In the genomic region with DNA sequence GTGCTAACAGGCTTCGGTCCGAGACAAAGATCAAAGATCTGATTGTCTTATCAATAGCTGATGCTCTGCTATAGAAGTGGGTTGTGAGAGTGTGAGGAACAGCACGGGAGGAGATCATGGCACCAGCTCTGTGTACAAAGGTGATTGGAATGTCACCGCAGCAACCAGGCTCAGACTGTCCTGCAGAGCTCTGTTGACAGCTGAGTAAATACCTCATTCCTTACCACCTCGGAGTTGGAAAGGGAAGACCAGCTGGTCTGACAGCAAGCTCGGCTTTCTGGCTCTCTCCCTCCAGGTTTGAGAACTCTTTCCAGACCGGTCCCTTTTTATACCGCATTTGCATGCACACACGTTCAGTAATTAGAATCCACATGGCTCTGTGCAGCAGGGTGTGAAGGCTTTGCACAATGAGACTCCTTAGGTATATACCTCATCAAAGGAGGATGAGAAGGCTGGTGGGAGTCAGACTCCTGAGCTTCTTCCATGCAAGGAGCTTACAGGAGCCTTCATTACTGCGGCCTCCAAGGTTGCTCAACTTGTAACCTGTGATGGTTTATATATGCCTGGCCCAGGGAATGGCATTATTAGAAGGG, we compare ENCODE assay signal across 14 mouse cellular contexts. TPM values are rescaled to one million over a fixed set of nuclear protein-coding genes. Genes with fewer than 3 reads are reported as not detected.
A peak's percentile ranks its signal among the peaks of the same experiment; 100 is the strongest.
DNase-seq lines count a peak whose midpoint lies in the region; ATAC-seq and TF ChIP-seq lines count a peak whose summit lies in the region.
"Had no signal": no experiment of that assay in that cellular context is flagged by ENCODE, and none has a peak within 500 bp of the region (broad histone marks: within the 10 kb centered on the region; RNA-seq: fewer than 3 reads in every experiment).

No protein-coding gene starts in this region.

- no peak overlapping the region for H3K4me2 ChIP-seq in embryonic facial prominence, embryonic 14.5 days (ENCODE audit: low read depth, low read length)
- H3K4me2 ChIP-seq in intestine, embryonic 14.5 days (ENCODE audit: low read length), result no peak overlapping the region
- no peak overlapping the region for H3K4me2 ChIP-seq in intestine, postnatal 0 days (replicated peaks; ENCODE audit: low read depth)
- no peak overlapping the region for H3K4me2 ChIP-seq in midbrain, embryonic 13.5 days (replicated peaks)
- H3K4me2 ChIP-seq in midbrain, embryonic 14.5 days (ENCODE audit: low read length), result no peak overlapping the region
- H3K4me2 ChIP-seq: limb, embryonic 15.5 days had no signal

- no peak overlapping the region for H3K4me3 ChIP-seq in embryonic facial prominence, embryonic 14.5 days (ENCODE audit: low read depth, low read length)
- no peak overlapping the region for H3K4me3 ChIP-seq in embryonic facial prominence, embryonic 10.5 days
- H3K4me3 ChIP-seq in intestine, embryonic 14.5 days (ENCODE audit: low read depth, low read length), result no peak overlapping the region
- no peak overlapping the region for H3K4me3 ChIP-seq in intestine, postnatal 0 days (ENCODE audit: low read depth, low read length)
- H3K4me3 ChIP-seq in midbrain, embryonic 13.5 days (replicated peaks), result no peak overlapping the region
- H3K4me3 ChIP-seq in midbrain, embryonic 14.5 days (replicated peaks; ENCODE audit: low read depth, low read length), result no peak overlapping the region
- H3K4me3 ChIP-seq: gastrocnemius, adult 2 months; limb, embryonic 15.5 days had no signal

- peak; percentile 40 for DNase-seq in embryonic facial prominence, embryonic 14.5 days (ENCODE audit: low spot score)
- no peak for DNase-seq in embryonic facial prominence, embryonic 10.5 days (ENCODE audit: low spot score)
- DNase-seq in intestine, embryonic 14.5 days (ENCODE audit: low spot score), result peak; percentile 53
- DNase-seq in midbrain, embryonic 14.5 days, result no peak
- no peak for DNase-seq in ovary, postnatal 10 days (ENCODE audit: low spot score)
- DNase-seq: gastrocnemius, adult 2 months; layer of hippocampus, adult 9-11 months; right cerebral cortex, postnatal 4 days had no signal

- no peak overlapping the region for H3K27ac ChIP-seq in embryonic facial prominence, embryonic 14.5 days (replicated peaks; ENCODE audit: low read depth, low read length)
- H3K27ac ChIP-seq in embryonic facial prominence, embryonic 10.5 days (replicated peaks), result no peak overlapping the region
- no peak overlapping the region for H3K27ac ChIP-seq in intestine, embryonic 14.5 days (ENCODE audit: low read depth)
- no peak overlapping the region for H3K27ac ChIP-seq in intestine, postnatal 0 days (ENCODE audit: low read depth, low read length)
- no peak overlapping the region for H3K27ac ChIP-seq in midbrain, embryonic 13.5 days
- no peak overlapping the region for H3K27ac ChIP-seq in midbrain, embryonic 14.5 days (replicated peaks; ENCODE audit: low read depth, low read length)
- H3K27ac ChIP-seq: gastrocnemius, adult 2 months; limb, embryonic 15.5 days had no signal

- H3K36me3 ChIP-seq in embryonic facial prominence, embryonic 14.5 days (ENCODE audit: control insufficient read depth, insufficient read depth, low read length), result no peaks in the 10 kb centered on the region
- H3K36me3 ChIP-seq in embryonic facial prominence, embryonic 10.5 days (replicated peaks), result no peaks in the 10 kb centered on the region
- no peaks in the 10 kb centered on the region for H3K36me3 ChIP-seq in intestine, embryonic 14.5 days (ENCODE audit: control insufficient read depth, insufficient read depth, low read length)
- no peaks in the 10 kb centered on the region for H3K36me3 ChIP-seq in intestine, postnatal 0 days (ENCODE audit: control insufficient read depth, insufficient read depth)
- no peaks in the 10 kb centered on the region for H3K36me3 ChIP-seq in midbrain, embryonic 13.5 days
- H3K36me3 ChIP-seq in midbrain, embryonic 14.5 days (ENCODE audit: control insufficient read depth, insufficient read depth, low read length), result no peaks in the 10 kb centered on the region
- H3K36me3 ChIP-seq: G1E; limb, embryonic 15.5 days had no signal

- H3K27me3 ChIP-seq in embryonic facial prominence, embryonic 14.5 days (replicated peaks; ENCODE audit: control insufficient read depth, insufficient read depth, low read length), result no peaks in the 10 kb centered on the region
- no peaks in the 10 kb centered on the region for H3K27me3 ChIP-seq in embryonic facial prominence, embryonic 10.5 days (replicated peaks; ENCODE audit: low read depth, poor library complexity, severe bottlenecking)
- H3K27me3 ChIP-seq in intestine, embryonic 14.5 days (replicated peaks; ENCODE audit: control insufficient read depth, insufficient read depth, low read length), result no peaks in the 10 kb centered on the region
- H3K27me3 ChIP-seq in intestine, postnatal 0 days (replicated peaks; ENCODE audit: control insufficient read depth, insufficient read depth, low read length), result no peaks in the 10 kb centered on the region
- H3K27me3 ChIP-seq in midbrain, embryonic 13.5 days, result no peaks in the 10 kb centered on the region
- H3K27me3 ChIP-seq in midbrain, embryonic 14.5 days (ENCODE audit: control insufficient read depth, insufficient read depth, low read length), result no peaks in the 10 kb centered on the region
- H3K27me3 ChIP-seq: limb, embryonic 15.5 days had no signal

- peaks cover 6% of the 10 kb centered on the region; the same call in 1 of the 2 replicates for H3K9me3 ChIP-seq in embryonic facial prominence, embryonic 14.5 days (ENCODE audit: control insufficient read depth, low read length)
- 0 out of 2 replicates have a peak, but pooled peaks cover 6% of the 10 kb centered on the region for H3K9me3 ChIP-seq in embryonic facial prominence, embryonic 10.5 days
- no peaks in the 10 kb centered on the region for H3K9me3 ChIP-seq in intestine, embryonic 14.5 days (ENCODE audit: control insufficient read depth, low read length)
- 0 out of 2 replicates have a peak, but pooled peaks cover 3% of the 10 kb centered on the region for H3K9me3 ChIP-seq in intestine, postnatal 0 days (ENCODE audit: control insufficient read depth)
- no peaks in the 10 kb centered on the region for H3K9me3 ChIP-seq in midbrain, embryonic 13.5 days
- H3K9me3 ChIP-seq in midbrain, embryonic 14.5 days (ENCODE audit: control insufficient read depth, low read length), result no peaks in the 10 kb centered on the region
- H3K9me3 ChIP-seq: G1E; limb, embryonic 15.5 days had no signal

- no peak for TF ChIP-seq CTCF in intestine, postnatal 0 days (IDR thresholded peaks at IDR 0.05; ENCODE audit: low read depth)

- 59% methylated on average over 10 of the region's 10 CpGs for whole genome bisulfite sequencing in embryonic facial prominence, embryonic 14.5 days
- 71% methylated on average over 10 of the region's 10 CpGs for WGBS in embryonic facial prominence, embryonic 10.5 days
- WGBS in intestine, embryonic 14.5 days, result 52% methylated on average over 10 of the region's 10 CpGs
- 39% methylated on average over 10 of the region's 10 CpGs for WGBS in intestine, postnatal 0 days
- 60% methylated on average over 10 of the region's 10 CpGs for WGBS in midbrain, embryonic 13.5 days
- 61% methylated on average over 10 of the region's 10 CpGs for WGBS in midbrain, embryonic 14.5 days

- peak; percentile 71 for ATAC-seq in embryonic facial prominence, embryonic 14.5 days (ENCODE audit: low read depth)
- no peak for ATAC-seq in intestine, embryonic 14.5 days (replicated peaks; ENCODE audit: low FRiP score, low TSS enrichment, low read depth)
- no peak for ATAC-seq in intestine, postnatal 0 days
- 0 out of 2 replicates have a peak, but pooled peaks have one; percentile 34 for ATAC-seq in midbrain, embryonic 13.5 days
- ATAC-seq in midbrain, embryonic 14.5 days (ENCODE audit: low FRiP score, low TSS enrichment), result no peak
- ATAC-seq in megakaryocyte-erythroid progenitor cell, adult 5-6 weeks (replicated peaks; ENCODE audit: low FRiP score, low TSS enrichment, poor library complexity, severe bottlenecking), result no peak
- ATAC-seq: inflammation-experienced regulatory T-cells, adult 6 months had no signal

- no peaks in the 10 kb centered on the region for H3K4me1 ChIP-seq in embryonic facial prominence, embryonic 14.5 days (ENCODE audit: control insufficient read depth, insufficient read depth, low read length)
- H3K4me1 ChIP-seq in embryonic facial prominence, embryonic 10.5 days, result 0 out of 2 replicates have a peak, but pooled peaks cover 5% of the 10 kb centered on the region
- H3K4me1 ChIP-seq in intestine, embryonic 14.5 days (replicated peaks; ENCODE audit: control insufficient read depth, insufficient read depth, low read length), result peaks cover 3% of the 10 kb centered on the region; the same call in 1 of the 2 replicates
- no peaks in the 10 kb centered on the region for H3K4me1 ChIP-seq in intestine, postnatal 0 days (replicated peaks; ENCODE audit: control insufficient read depth, insufficient read depth, low read length)
- no peaks in the 10 kb centered on the region for H3K4me1 ChIP-seq in midbrain, embryonic 13.5 days (replicated peaks)
- no peaks in the 10 kb centered on the region for H3K4me1 ChIP-seq in midbrain, embryonic 14.5 days (ENCODE audit: control insufficient read depth, insufficient read depth, low read length)

- no peak overlapping the region for H3K9ac ChIP-seq in embryonic facial prominence, embryonic 14.5 days (ENCODE audit: low read depth, low read length)
- H3K9ac ChIP-seq in intestine, embryonic 14.5 days (ENCODE audit: low read length), result no peak overlapping the region
- no peak overlapping the region for H3K9ac ChIP-seq in intestine, postnatal 0 days (ENCODE audit: low read depth, low read length)
- H3K9ac ChIP-seq in midbrain, embryonic 13.5 days (replicated peaks), result no peak overlapping the region
- no peak overlapping the region for H3K9ac ChIP-seq in midbrain, embryonic 14.5 days (replicated peaks; ENCODE audit: low read length)
- H3K9ac ChIP-seq: limb, embryonic 15.5 days had no signal

RNA-seq across cellular contexts. Expression of gene Fam174b, which starts 9.6 kb away (rescaled TPM):
- polyA plus RNA-seq in embryonic facial prominence, embryonic 14.5 days (2014; fragmentation: Nextera tagmentation; extraction: Ambion mirVana), result 29.2 and 32.3 TPM in 2 replicates
- polyA plus RNA-seq in embryonic facial prominence, embryonic 10.5 days (2016; fragmentation: Nextera tagmentation; extraction: Ambion mirVana), result 20.2 and 24.5 TPM in 2 replicates
- polyA plus RNA-seq in intestine, embryonic 14.5 days (2014; fragmentation: Nextera tagmentation; extraction: Ambion mirVana), result 27.2 and 30.0 TPM in 2 replicates
- polyA plus RNA-seq in intestine, postnatal 0 days (2015; fragmentation: Nextera tagmentation; extraction: Ambion mirVana), result 11.6 and 13.6 TPM in 2 replicates
- polyA plus RNA-seq in midbrain, embryonic 13.5 days (2015; fragmentation: Nextera tagmentation; extraction: Ambion mirVana), result 24.5 and 27.1 TPM in 2 replicates
- 18.9 and 26.7 TPM in 2 replicates for polyA plus RNA-seq in midbrain, embryonic 14.5 days (2014; fragmentation: Nextera tagmentation; extraction: Ambion mirVana)
- 4.4 and 7.1 TPM in 2 replicates for total RNA-seq in megakaryocyte-erythroid progenitor cell, adult 5-6 weeks (2014; fragmentation: Nextera tagmentation)
- 12.3 and 13.7 TPM in 2 replicates for total RNA-seq in megakaryocyte-erythroid progenitor cell, adult 5-6 weeks (2017)

Comparison
In these comparisons a context has a peak if more than half of its experiments do, and no peak if none do; other contexts are left out.
1. ATAC-seq: peak in embryonic facial prominence, embryonic 14.5 days (single experiment) and midbrain, embryonic 13.5 days (single experiment); none in intestine, embryonic 14.5 days (single experiment), intestine, postnatal 0 days (single experiment), midbrain, embryonic 14.5 days (single experiment) and megakaryocyte-erythroid progenitor cell, adult 5-6 weeks (single experiment).
2. DNase-seq: peak in embryonic facial prominence, embryonic 14.5 days (single experiment) and intestine, embryonic 14.5 days (single experiment); none in embryonic facial prominence, embryonic 10.5 days (single experiment), midbrain, embryonic 14.5 days (single experiment) and ovary, postnatal 10 days (single experiment).